Mouse (Mus musculus) heart, embryonic 11.5 days (tissue): ENCODE measurements around the gene Ptpn11. TPM values are rescaled to one million over a fixed set of nuclear protein-coding genes. Genes with fewer than 3 reads are reported as not detected.
A peak's percentile ranks its signal among the peaks of the same experiment; 100 is the strongest.
"Not testable (repeated sequence)": the region's sequence is repeated elsewhere in the genome, so short reads cannot be mapped to it uniquely, and the experiment has no call there.

ENCODE experiments used
- ATAC-seq: fragments of 200-750 bp; cut with Nextera tagmentation; replicated peaks from 2 replicates; pipeline ENCODE4 v1.8.0; 2017; ENCODE audit warnings: moderate library complexity; ENCODE audit not compliant: insufficient number of reproducible peaks, low FRiP score, low TSS enrichment
- H3K27ac ChIP-seq: fragments of 300-500 bp; sonication (generic); 2 replicates; pipeline ENCODE4 v1.5.1; 2014; ENCODE audit warnings: mild to moderate bottlenecking, low read depth, low read length
- H3K27me3 ChIP-seq: fragments of 300-500 bp; sonication (generic); 2 replicates; pipeline ENCODE4 v1.6.1; 2014; ENCODE audit warnings: mild to moderate bottlenecking, low read length, mixed read lengths; ENCODE audit not compliant: control insufficient read depth, insufficient read depth
- H3K36me3 ChIP-seq: fragments of 300-500 bp; sonication (generic); 2 replicates; pipeline ENCODE4 v1.6.1; 2014; ENCODE audit warnings: mild to moderate bottlenecking, low read length, moderate library complexity, mixed read lengths; ENCODE audit not compliant: control insufficient read depth, insufficient read depth
- H3K4me1 ChIP-seq: fragments of 300-500 bp; sonication (generic); 2 replicates; pipeline ENCODE4 v1.6.1; 2014; ENCODE audit warnings: low read length; ENCODE audit not compliant: control insufficient read depth, insufficient read depth
- H3K4me2 ChIP-seq: fragments of 300-500 bp; sonication (generic); 2 replicates; pipeline ENCODE4 v1.6.1; 2014; ENCODE audit warnings: mild to moderate bottlenecking, moderate library complexity
- H3K4me3 ChIP-seq: fragments of 300-500 bp; sonication (generic); 2 replicates; pipeline ENCODE4 v1.5.1; 2014; ENCODE audit warnings: low read depth, low read length
- H3K9ac ChIP-seq: fragments of 300-500 bp; sonication (generic); 2 replicates; pipeline ENCODE4 v1.6.1; 2014; ENCODE audit warnings: mild to moderate bottlenecking, low read depth, low read length, moderate library complexity
- H3K9me3 ChIP-seq: fragments of 300-500 bp; sonication (generic); replicated peaks from 2 replicates; pipeline ENCODE4 v1.6.1; 2016; ENCODE audit warnings: low read length; ENCODE audit not compliant: control insufficient read depth
- WGBS: fragments of 180-500 bp; shearing (Covaris S2); extraction: QIAGEN DNeasy Blood & Tissue Kit; methylation state at CpG from one replicate; pipeline ENCODE4 v1.1.7; 2014; ENCODE audit not compliant: insufficient replicate concordance; 5-methylcytosine and 5-hydroxymethylcytosine counted together
- polyA plus RNA-seq: library from polyadenylated mRNA; unstranded; fragments of >200 nt; fragmentation: Nextera tagmentation; extraction: Ambion mirVana; gene quantifications from 2 replicates; pipeline ENCODE4 v1.2.1, GENCODE M21; 2014

Ptpn11 gene
- 23.7 and 33.8 TPM in 2 replicates for polyA plus RNA-seq

DNA sequence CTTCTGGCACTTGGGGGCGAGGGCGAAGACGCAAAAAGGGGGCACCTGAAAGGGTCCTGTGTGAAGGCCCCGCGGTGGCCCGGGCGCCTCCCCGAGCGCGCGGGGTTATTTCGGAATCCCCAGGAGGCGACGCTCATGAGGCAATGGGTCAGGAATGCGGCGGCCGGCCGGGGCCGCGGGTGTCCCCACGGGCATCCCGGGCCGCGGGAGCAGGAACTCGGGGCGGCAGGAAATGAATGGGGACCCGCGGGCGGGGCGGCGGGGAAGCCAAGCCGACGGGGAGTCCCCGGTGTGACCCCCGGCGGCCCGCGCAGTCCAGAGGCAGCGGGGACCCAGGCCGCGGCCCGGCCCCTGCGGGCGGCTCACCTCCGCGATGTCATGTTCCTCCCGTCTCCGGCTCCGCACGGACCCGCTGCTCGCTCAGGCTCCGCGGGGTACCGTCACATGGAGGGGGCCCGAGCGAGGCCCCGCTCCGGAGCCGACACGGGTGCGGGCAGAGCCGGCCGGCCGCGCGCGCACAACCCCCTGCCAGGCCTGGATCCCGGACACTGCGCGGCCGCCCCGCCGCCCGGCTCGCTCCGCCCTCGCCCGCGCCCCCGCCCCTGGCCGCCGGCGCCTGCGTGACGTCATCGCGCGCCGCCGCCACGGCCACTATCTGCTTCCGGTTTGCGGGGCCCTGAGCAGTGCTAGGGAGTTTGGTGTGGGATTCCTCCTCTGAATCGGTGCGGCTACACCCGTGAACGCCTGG lies at the start of gene Ptpn11:
TSS of gene Ptpn11 (minus strand) at position 562 of the 748 bp plus-strand sequence.
- peaks cover 35% of the 10 kb centered on the region for H3K4me1 ChIP-seq
- WGBS = under 1% methylated on average over 77 of the region's 98 CpGs
- H3K9me3 ChIP-seq = no peaks in the 10 kb centered on the region
- no peaks in the 10 kb centered on the region for H3K36me3 ChIP-seq
- H3K27ac ChIP-seq = peak within 1 kb of the TSS; percentile 83
- H3K4me2 ChIP-seq = peak within 1 kb of the TSS; percentile 67
- no peaks in the 10 kb centered on the region for H3K27me3 ChIP-seq
- H3K4me3 ChIP-seq = peak within 1 kb of the TSS; percentile 86
- peak within 1 kb of the TSS; percentile 90 for H3K9ac ChIP-seq
- ATAC-seq = peak; percentile 91

DNA sequence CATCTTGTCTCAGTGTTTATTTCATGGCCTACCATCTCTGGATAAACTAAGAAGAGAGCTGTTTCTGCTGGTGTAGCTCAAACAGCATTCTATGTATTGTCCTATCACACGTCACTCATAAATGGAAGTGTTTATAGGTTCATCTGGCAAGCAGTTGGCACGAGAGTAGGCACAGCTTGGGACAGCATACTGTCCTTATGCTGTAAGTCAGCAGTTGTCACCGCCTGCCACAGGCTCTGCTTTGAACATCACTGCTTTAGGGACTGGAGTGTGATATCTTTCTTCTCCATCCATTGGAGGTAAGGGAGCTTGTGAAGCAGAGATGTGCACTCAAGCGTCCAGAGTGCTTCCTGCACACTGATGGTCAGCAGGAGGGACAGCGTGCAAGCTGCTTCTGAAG lies 48.6 kb upstream of the Ptpn11 start:
- Histone ChIP-seq H3K36me3 (no peaks in the 10 kb centered on the region), H3K27me3 (no peaks in the 10 kb centered on the region), H3K27ac (peak overlapping the region; percentile 24; the same call in 1 of the 2 replicates), H3K9me3 (no peaks in the 10 kb centered on the region), H3K4me1 (peaks cover 12% of the 10 kb centered on the region; the same call in 1 of the 2 replicates), H3K4me2 (no peak overlapping the region), H3K4me3 (no peak overlapping the region), H3K9ac (no peak overlapping the region)
- 69% methylated on average over 5 of the region's 5 CpGs for WGBS
- ATAC-seq = no peak

DNA sequence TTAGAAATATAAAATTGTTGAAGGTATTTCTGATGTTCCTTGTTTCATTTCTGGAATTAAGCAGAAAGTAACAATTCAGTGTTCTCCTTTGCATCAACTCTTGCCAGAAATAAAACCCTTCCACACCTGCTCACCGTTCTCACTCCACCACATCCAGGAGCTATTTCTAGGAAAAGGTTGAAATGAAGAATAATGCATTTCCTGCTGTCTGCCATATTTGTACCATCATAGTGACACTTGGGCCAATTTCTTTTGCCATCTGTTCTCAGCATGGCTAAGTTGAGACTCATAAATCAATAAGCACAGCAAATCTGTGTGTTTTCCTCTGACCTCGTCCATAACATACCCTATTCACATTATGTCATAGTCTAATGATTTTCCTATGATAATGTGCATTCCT lies 47.0 kb upstream of the Ptpn11 start:
- Histone ChIP-seq H3K27ac (peak overlapping the region; percentile 29; the same call in 1 of the 2 replicates), H3K4me2 (no peak overlapping the region), H3K4me1 (peaks cover 12% of the 10 kb centered on the region; the same call in 1 of the 2 replicates), H3K27me3 (no peaks in the 10 kb centered on the region), H3K4me3 (no peak overlapping the region), H3K9me3 (no peaks in the 10 kb centered on the region), H3K36me3 (no peaks in the 10 kb centered on the region), H3K9ac (no peak overlapping the region)
- 90% methylated on average over 2 of the region's 2 CpGs for WGBS
- no peak for ATAC-seq

GRCm38 (mm10) chr5:121236171-121236570 lies 45.0 kb upstream of the Ptpn11 start:
- H3K4me2 ChIP-seq = peak overlapping the region; percentile 32
- 21% methylated on average over 5 of the region's 5 CpGs for WGBS
- H3K9me3 ChIP-seq = no peaks in the 10 kb centered on the region
- H3K27ac ChIP-seq = peak overlapping the region; percentile 76
- no peak overlapping the region; the same call in 1 of the 2 replicates for H3K9ac ChIP-seq
- no peak overlapping the region for H3K4me3 ChIP-seq
- ATAC-seq = peak; percentile 93
- no peaks in the 10 kb centered on the region for H3K36me3 ChIP-seq
- peaks cover 11% of the 10 kb centered on the region; the same call in 1 of the 2 replicates for H3K4me1 ChIP-seq
- H3K27me3 ChIP-seq = no peaks in the 10 kb centered on the region

GRCm38 (mm10) chr5:121233726-121234125 lies 42.5 kb upstream of the Ptpn11 start:
- Histone ChIP-seq H3K9me3 (no peaks in the 10 kb centered on the region), H3K27me3 (no peaks in the 10 kb centered on the region), H3K4me2 (no peak overlapping the region), H3K27ac (no peak overlapping the region), H3K4me3 (no peak overlapping the region), H3K36me3 (no peaks in the 10 kb centered on the region), H3K9ac (no peak overlapping the region), H3K4me1 (peaks cover 13% of the 10 kb centered on the region; the same call in 1 of the 2 replicates)
- ATAC-seq = no peak
- WGBS = 62% methylated on average over 2 of the region's 2 CpGs

DNA sequence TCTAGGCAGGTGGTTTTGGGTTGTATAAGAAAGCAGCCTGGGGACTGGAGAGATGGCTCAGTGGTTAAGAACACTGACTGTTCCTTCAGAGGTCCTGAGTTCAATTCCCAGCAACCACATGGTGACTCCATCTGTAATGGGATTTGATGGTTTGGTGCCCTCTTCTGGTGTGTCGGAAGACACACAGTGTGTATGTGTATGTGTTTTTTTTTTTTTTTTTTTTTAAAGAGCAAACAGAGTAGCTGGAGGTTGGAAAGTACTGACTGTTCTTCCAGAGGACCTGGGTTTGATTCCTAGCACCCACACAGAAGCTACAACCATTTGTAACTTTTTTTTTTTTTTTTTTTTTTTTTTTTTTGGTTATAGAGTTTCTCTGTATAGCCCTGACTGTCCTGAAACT lies 41.6 kb upstream of the Ptpn11 start:
- 95% methylated on average over 1 of the region's 1 CpGs for WGBS

DNA sequence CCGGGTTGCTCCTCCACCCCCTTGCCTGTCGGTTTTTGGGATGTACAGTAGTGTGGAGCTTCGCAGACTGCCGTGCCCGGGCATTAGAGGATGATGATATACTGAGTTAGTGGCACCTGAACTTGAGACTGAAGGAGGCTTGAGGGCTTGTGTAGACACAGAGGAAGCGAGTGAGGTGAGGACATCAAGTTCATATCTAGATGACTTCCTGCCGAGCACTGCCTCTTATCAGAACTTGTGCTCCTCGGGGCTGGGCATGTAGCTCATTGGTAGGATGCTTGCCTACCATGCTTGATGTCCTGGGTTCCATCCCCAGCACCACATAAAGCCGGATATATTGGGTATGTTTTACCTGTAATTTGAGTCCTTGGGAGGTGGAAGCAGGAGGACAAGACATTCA lies 39.6 kb upstream of the Ptpn11 start:
- H3K4me2 ChIP-seq = no peak overlapping the region
- no peaks in the 10 kb centered on the region for H3K27me3 ChIP-seq
- no peak for ATAC-seq
- H3K27ac ChIP-seq = no peak overlapping the region
- H3K4me1 ChIP-seq = peaks cover 15% of the 10 kb centered on the region
- H3K36me3 ChIP-seq = no peaks in the 10 kb centered on the region
- WGBS = 71% methylated on average over 9 of the region's 9 CpGs
- no peak overlapping the region for H3K9ac ChIP-seq
- no peak overlapping the region for H3K4me3 ChIP-seq
- no peaks in the 10 kb centered on the region for H3K9me3 ChIP-seq

More for the DNA sequence above, 41.6 kb upstream of the Ptpn11 start:
- Histone ChIP-seq H3K36me3 (no peaks in the 10 kb centered on the region), H3K9ac (no peak overlapping the region), H3K9me3 (no peaks in the 10 kb centered on the region), H3K27me3 (no peaks in the 10 kb centered on the region), H3K27ac (no peak overlapping the region), H3K4me1 (peaks cover 13% of the 10 kb centered on the region; the same call in 1 of the 2 replicates), H3K4me3 (no peak overlapping the region), H3K4me2 (no peak overlapping the region)
- no peak for ATAC-seq

- Histone ChIP-seq H3K27ac (no peak overlapping the region), H3K9ac (no peak overlapping the region), H3K27me3 (no peaks in the 10 kb centered on the region), H3K36me3 (no peaks in the 10 kb centered on the region), H3K4me1 (peaks cover 18% of the 10 kb centered on the region), H3K9me3 (no peaks in the 10 kb centered on the region), H3K4me2 (no peak overlapping the region), H3K4me3 (no peak overlapping the region)
- ATAC-seq = no peak
- 84% methylated on average over 2 of the region's 2 CpGs for WGBS
Observed at GRCm38 (mm10) chr5:121229182-121229581, 38.0 kb upstream of the Ptpn11 start.

DNA sequence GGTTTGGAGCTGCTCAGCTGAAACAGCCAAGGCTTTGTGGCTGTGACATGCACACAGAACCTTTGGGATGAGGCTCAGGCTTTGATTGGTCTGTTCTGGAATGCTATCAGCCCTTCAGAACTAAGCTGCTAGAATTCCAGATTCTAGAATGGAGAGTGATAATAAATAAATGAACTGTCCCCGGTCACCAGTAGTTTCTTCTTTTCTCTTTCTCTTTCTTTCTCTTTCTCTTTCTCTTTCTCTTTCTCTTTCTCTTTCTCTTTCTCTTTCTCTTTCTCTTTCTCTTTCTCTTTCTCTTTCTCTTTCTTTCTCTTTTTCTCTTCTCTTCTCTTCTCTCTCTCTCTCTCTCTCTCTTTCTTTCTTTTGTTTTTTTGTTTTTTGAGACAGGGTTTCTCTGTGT lies 36.1 kb upstream of the Ptpn11 start:
- WGBS = 82% methylated on average over 1 of the region's 1 CpGs
- H3K4me1 ChIP-seq = peaks cover 18% of the 10 kb centered on the region
- not testable (repeated sequence) for ATAC-seq, H3K9ac ChIP-seq, H3K9me3 ChIP-seq, H3K27me3 ChIP-seq, H3K27ac ChIP-seq, H3K4me3 ChIP-seq, H3K36me3 ChIP-seq, H3K4me2 ChIP-seq
